Mouse (Mus musculus): Measurements from ENCODE around the gene Cnot3. TPM values are rescaled to one million over a fixed set of nuclear protein-coding genes. Genes with fewer than 3 reads are reported as not detected.
A peak's percentile ranks its signal among the peaks of the same experiment; 100 is the strongest.
"Not testable (repeated sequence)": the region's sequence is repeated elsewhere in the genome, so short reads cannot be mapped to it uniquely, and the experiment has no call there.

The Cnot3 gene
- 87.2 and 94.2 TPM in 2 replicates for polyA plus RNA-seq (2014; fragmentation: Nextera tagmentation; extraction: Ambion mirVana)

DNA sequence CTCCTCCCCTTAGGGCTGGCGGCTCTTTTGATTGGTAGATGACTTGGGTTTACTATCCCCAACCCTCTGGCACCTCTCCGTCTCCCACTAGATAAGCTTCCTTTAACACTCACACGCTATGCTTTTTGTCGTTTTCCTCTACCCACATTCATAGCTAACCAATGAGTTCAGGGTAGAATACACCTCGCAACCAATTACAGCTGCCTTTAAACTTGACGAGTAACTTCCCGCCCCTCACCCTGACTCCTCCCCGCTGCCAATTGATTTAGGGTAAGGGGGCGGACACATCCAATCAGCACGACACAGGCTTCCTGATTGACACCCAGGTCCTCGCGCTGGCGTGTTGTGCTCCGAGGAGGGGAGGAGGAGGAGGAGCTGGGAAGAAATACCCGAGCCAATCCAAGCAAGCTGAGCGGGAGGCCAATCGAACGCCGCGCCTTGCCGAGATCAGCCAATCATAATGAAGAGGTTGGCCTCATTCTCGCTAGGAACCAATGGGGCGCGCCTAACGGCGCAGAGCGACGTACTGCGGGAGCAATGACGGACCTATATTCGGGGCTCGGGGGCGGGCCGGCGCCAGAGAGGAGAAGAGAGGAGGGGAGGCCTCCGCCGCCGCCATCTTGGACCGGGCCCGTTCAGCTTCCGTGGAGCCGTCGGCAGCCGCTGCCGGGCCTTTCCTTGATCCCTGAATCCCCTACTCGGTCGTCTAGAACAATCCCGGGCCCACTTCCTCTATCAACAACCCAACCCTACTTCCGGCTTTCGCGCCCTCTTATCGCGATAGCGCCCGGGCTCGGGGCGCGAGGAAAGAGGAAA lies at the start of gene Cnot3:
TSS of gene Cnot3 (plus strand) at position 597 of the 816 bp plus-strand sequence.
- Histone ChIP-seq H3K27ac (replicated peaks; ENCODE audit: low read depth, low read length) (peak within 1 kb of the TSS; percentile 96), H3K4me3 (ENCODE audit: low read depth, low read length) (peak within 1 kb of the TSS; percentile 95), H3K9ac (ENCODE audit: low read length) (peak within 1 kb of the TSS; percentile 99), H3K27me3 (ENCODE audit: control insufficient read depth, insufficient read depth, low read length) (no peaks in the 10 kb centered on the region), H3K9me3 (ENCODE audit: control insufficient read depth, low read length) (no peaks in the 10 kb centered on the region), H3K36me3 (ENCODE audit: control insufficient read depth, insufficient read depth, low read length) (peaks cover 4% of the 10 kb centered on the region; the same call in 1 of the 2 replicates), H3K4me2 (ENCODE audit: low read depth, severe bottlenecking) (peak within 1 kb of the TSS; percentile 88), H3K4me1 (ENCODE audit: control insufficient read depth, insufficient read depth, low read length) (peaks cover 21% of the 10 kb centered on the region)
- ATAC-seq (ENCODE audit: insufficient number of reproducible peaks, low FRiP score, low TSS enrichment, low read depth) (peak; percentile 98), DNase-seq (ENCODE audit: low spot score) (peak; percentile 96)
- under 1% methylated on average over 48 of the region's 58 CpGs for WGBS

- H3K4me2 ChIP-seq (ENCODE audit: low read depth, severe bottlenecking); H3K4me1 ChIP-seq (ENCODE audit: control insufficient read depth, insufficient read depth, low read length); H3K4me3 ChIP-seq (ENCODE audit: low read depth, low read length); H3K27ac ChIP-seq (replicated peaks; ENCODE audit: low read depth, low read length); DNase-seq (ENCODE audit: low spot score); ATAC-seq (ENCODE audit: insufficient number of reproducible peaks, low FRiP score, low TSS enrichment, low read depth); H3K36me3 ChIP-seq (ENCODE audit: control insufficient read depth, insufficient read depth, low read length); H3K9me3 ChIP-seq (ENCODE audit: control insufficient read depth, low read length); H3K9ac ChIP-seq (ENCODE audit: low read length); H3K27me3 ChIP-seq (ENCODE audit: control insufficient read depth, insufficient read depth, low read length): not testable (repeated sequence)
- 60% methylated on average over 1 of the region's 1 CpGs for WGBS
Observed at GRCm38 (mm10) chr7:3597755-3598154, 47.3 kb upstream of the Cnot3 start.

DNA sequence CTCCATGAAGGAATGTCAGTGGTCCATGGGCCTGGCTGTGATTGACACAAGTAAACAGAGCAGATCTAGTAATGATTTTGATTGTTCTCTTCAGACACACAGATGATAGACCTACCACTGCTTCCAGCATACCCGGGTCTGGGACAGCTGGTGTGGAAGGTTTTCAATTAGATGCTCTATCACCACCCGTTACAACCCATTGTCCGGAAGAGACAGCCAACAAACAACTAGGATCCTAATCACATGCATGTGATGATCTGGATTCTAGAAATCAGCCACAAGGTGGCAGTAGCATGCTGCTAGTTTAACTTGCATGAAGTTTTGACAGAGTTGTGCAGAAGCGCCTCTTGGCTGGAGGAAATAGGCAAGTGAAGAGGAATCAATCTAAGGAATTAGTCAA lies 43.9 kb upstream of the Cnot3 start:
- DNase-seq (ENCODE audit: low spot score) = peak; percentile 72
- 12% methylated on average over 4 of the region's 4 CpGs for WGBS

DNA sequence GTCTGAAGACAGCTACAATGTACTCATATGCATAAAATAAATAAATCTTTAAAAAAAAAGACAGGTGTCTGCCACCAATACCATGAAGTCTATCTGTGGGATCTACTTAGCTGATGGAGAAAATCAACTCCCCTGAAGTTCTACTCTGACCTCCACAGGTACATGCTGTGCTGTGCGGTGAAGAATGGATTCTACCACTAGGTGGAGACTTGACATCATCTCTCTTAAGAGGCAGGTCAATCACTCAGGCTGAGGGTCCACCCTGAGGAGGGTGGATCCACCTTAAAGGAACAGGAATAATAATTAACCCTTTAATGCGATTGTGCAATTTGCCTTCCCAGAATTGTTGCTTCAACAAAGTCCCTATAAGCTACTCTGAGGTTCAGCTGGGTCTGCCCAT lies 38.3 kb upstream of the Cnot3 start:
- 23% methylated on average over 2 of the region's 2 CpGs for WGBS
- ATAC-seq (ENCODE audit: insufficient number of reproducible peaks, low FRiP score, low TSS enrichment, low read depth) = no peak

More for the DNA sequence above, 43.9 kb upstream of the Cnot3 start:
- no peak overlapping the region for H3K4me3 ChIP-seq (ENCODE audit: low read depth, low read length)
- H3K27ac ChIP-seq (replicated peaks; ENCODE audit: low read depth, low read length) = no peak overlapping the region
- H3K36me3 ChIP-seq (ENCODE audit: control insufficient read depth, insufficient read depth, low read length) = no peaks in the 10 kb centered on the region
- H3K4me1 ChIP-seq (ENCODE audit: control insufficient read depth, insufficient read depth, low read length) = no peaks in the 10 kb centered on the region
- ATAC-seq (ENCODE audit: insufficient number of reproducible peaks, low FRiP score, low TSS enrichment, low read depth) = no peak
- no peak overlapping the region for H3K4me2 ChIP-seq (ENCODE audit: low read depth, severe bottlenecking)
- H3K9ac ChIP-seq (ENCODE audit: low read length) = no peak overlapping the region
- no peaks in the 10 kb centered on the region for H3K9me3 ChIP-seq (ENCODE audit: control insufficient read depth, low read length)
- H3K27me3 ChIP-seq (ENCODE audit: control insufficient read depth, insufficient read depth, low read length) = no peaks in the 10 kb centered on the region

DNA sequence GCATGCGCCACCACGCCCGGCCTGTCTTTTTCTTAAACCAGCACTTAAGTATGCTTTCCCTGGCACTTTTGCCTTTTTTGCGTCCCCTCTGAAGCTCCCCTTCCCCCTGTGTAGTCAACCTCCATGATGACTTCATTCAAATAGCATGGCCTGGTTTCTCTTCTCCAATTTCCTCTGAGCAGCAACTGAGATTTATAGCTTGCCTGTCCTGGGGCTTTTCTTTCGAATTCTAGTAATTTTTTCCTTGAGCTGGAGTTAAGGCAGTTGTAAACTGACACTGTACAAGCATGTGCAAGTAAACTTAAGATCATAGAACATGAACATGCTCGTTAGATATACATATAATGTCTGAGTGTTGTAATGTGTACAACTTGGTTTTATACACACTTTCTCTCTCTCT lies 37.7 kb upstream of the Cnot3 start:
- DNase-seq (ENCODE audit: low spot score) = no peak
- 82% methylated on average over 6 of the region's 6 CpGs for WGBS

More for the DNA sequence above, 38.3 kb upstream of the Cnot3 start:
- no peaks in the 10 kb centered on the region for H3K9me3 ChIP-seq (ENCODE audit: control insufficient read depth, low read length)
- H3K4me2 ChIP-seq (ENCODE audit: low read depth, severe bottlenecking) = no peak overlapping the region
- H3K4me1 ChIP-seq (ENCODE audit: control insufficient read depth, insufficient read depth, low read length) = no peaks in the 10 kb centered on the region
- H3K27me3 ChIP-seq (ENCODE audit: control insufficient read depth, insufficient read depth, low read length) = no peaks in the 10 kb centered on the region
- DNase-seq (ENCODE audit: low spot score) = no peak
- H3K9ac ChIP-seq (ENCODE audit: low read length) = no peak overlapping the region
- no peaks in the 10 kb centered on the region for H3K36me3 ChIP-seq (ENCODE audit: control insufficient read depth, insufficient read depth, low read length)
- H3K27ac ChIP-seq (replicated peaks; ENCODE audit: low read depth, low read length) = no peak overlapping the region
- no peak overlapping the region for H3K4me3 ChIP-seq (ENCODE audit: low read depth, low read length)

GRCm38 (mm10) chr7:3608668-3609067 lies 36.4 kb upstream of the Cnot3 start:
- WGBS = 93% methylated on average over 3 of the region's 3 CpGs
- Histone ChIP-seq H3K4me1 (ENCODE audit: control insufficient read depth, insufficient read depth, low read length) (no peaks in the 10 kb centered on the region), H3K9ac (ENCODE audit: low read length) (no peak overlapping the region), H3K9me3 (ENCODE audit: control insufficient read depth, low read length) (no peaks in the 10 kb centered on the region), H3K27me3 (ENCODE audit: control insufficient read depth, insufficient read depth, low read length) (no peaks in the 10 kb centered on the region), H3K27ac (replicated peaks; ENCODE audit: low read depth, low read length) (no peak overlapping the region), H3K4me2 (ENCODE audit: low read depth, severe bottlenecking) (no peak overlapping the region), H3K4me3 (ENCODE audit: low read depth, low read length) (no peak overlapping the region), H3K36me3 (ENCODE audit: control insufficient read depth, insufficient read depth, low read length) (no peaks in the 10 kb centered on the region)
- ATAC-seq (ENCODE audit: insufficient number of reproducible peaks, low FRiP score, low TSS enrichment, low read depth) (no peak), DNase-seq (ENCODE audit: low spot score) (no peak)

More for the DNA sequence above, 37.7 kb upstream of the Cnot3 start:
- H3K9me3 ChIP-seq (ENCODE audit: control insufficient read depth, low read length) = no peaks in the 10 kb centered on the region
- H3K4me3 ChIP-seq (ENCODE audit: low read depth, low read length) = no peak overlapping the region
- no peaks in the 10 kb centered on the region for H3K27me3 ChIP-seq (ENCODE audit: control insufficient read depth, insufficient read depth, low read length)
- H3K36me3 ChIP-seq (ENCODE audit: control insufficient read depth, insufficient read depth, low read length) = no peaks in the 10 kb centered on the region
- no peaks in the 10 kb centered on the region for H3K4me1 ChIP-seq (ENCODE audit: control insufficient read depth, insufficient read depth, low read length)
- no peak overlapping the region for H3K27ac ChIP-seq (replicated peaks; ENCODE audit: low read depth, low read length)
- H3K4me2 ChIP-seq (ENCODE audit: low read depth, severe bottlenecking) = no peak overlapping the region
- H3K9ac ChIP-seq (ENCODE audit: low read length) = no peak overlapping the region
- no peak for ATAC-seq (ENCODE audit: insufficient number of reproducible peaks, low FRiP score, low TSS enrichment, low read depth)

DNA sequence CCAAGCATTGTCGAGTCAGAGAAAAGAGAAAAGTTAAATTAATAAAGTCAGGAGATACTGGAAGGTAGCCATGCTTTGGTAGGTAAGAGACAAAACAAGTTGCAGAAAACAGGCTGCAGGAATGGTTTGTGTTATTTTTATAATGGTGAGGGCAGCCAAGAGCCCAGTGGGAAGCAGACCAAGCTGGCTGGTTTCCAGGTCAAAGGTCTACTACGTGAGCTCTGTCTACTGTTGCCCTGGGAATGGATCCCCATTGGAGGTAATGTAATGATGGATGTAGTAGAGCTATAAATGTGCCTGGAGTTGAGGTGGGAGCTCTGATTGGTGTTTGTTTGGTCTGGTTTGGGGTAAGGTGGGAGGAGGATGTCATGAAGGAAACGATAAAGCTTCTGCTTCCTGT lies 36.0 kb upstream of the Cnot3 start:
- H3K36me3 ChIP-seq (ENCODE audit: control insufficient read depth, insufficient read depth, low read length) = no peaks in the 10 kb centered on the region
- no peak overlapping the region for H3K4me3 ChIP-seq (ENCODE audit: low read depth, low read length)
- DNase-seq (ENCODE audit: low spot score) (no peak), ATAC-seq (ENCODE audit: insufficient number of reproducible peaks, low FRiP score, low TSS enrichment, low read depth) (no peak)
- H3K4me1 ChIP-seq (ENCODE audit: control insufficient read depth, insufficient read depth, low read length) = no peaks in the 10 kb centered on the region
- no peak overlapping the region; the same call in 1 of the 2 replicates for H3K4me2 ChIP-seq (ENCODE audit: low read depth, severe bottlenecking)
- 60% methylated on average over 3 of the region's 3 CpGs for whole genome bisulfite sequencing
- no peak overlapping the region for H3K27ac ChIP-seq (replicated peaks; ENCODE audit: low read depth, low read length)
- no peaks in the 10 kb centered on the region for H3K9me3 ChIP-seq (ENCODE audit: control insufficient read depth, low read length)
- no peaks in the 10 kb centered on the region for H3K27me3 ChIP-seq (ENCODE audit: control insufficient read depth, insufficient read depth, low read length)
- no peak overlapping the region for H3K9ac ChIP-seq (ENCODE audit: low read length)

- WGBS = 87% methylated on average over 3 of the region's 3 CpGs
- H3K9ac ChIP-seq (ENCODE audit: low read length) = no peak overlapping the region
- no peak overlapping the region for H3K4me2 ChIP-seq (ENCODE audit: low read depth, severe bottlenecking)
- no peak overlapping the region for H3K4me3 ChIP-seq (ENCODE audit: low read depth, low read length)
- no peaks in the 10 kb centered on the region for H3K9me3 ChIP-seq (ENCODE audit: control insufficient read depth, low read length)
- ATAC-seq (ENCODE audit: insufficient number of reproducible peaks, low FRiP score, low TSS enrichment, low read depth) (no peak), DNase-seq (ENCODE audit: low spot score) (no peak)
- H3K4me1 ChIP-seq (ENCODE audit: control insufficient read depth, insufficient read depth, low read length) = no peaks in the 10 kb centered on the region
- H3K36me3 ChIP-seq (ENCODE audit: control insufficient read depth, insufficient read depth, low read length) = no peaks in the 10 kb centered on the region
- H3K27me3 ChIP-seq (ENCODE audit: control insufficient read depth, insufficient read depth, low read length) = no peaks in the 10 kb centered on the region
- H3K27ac ChIP-seq (replicated peaks; ENCODE audit: low read depth, low read length) = no peak overlapping the region
Observed at GRCm38 (mm10) chr7:3610437-3610836, 34.6 kb upstream of the Cnot3 start.
